In genomic region chr7:88316408-88316807, GRCm38 (mm10) we compare ENCODE assay signal across 17 mouse cellular contexts.
"Had no signal": no experiment of that assay in that cellular context is flagged by ENCODE, and none has a peak within 500 bp of the region (broad histone marks: within the 10 kb centered on the region; RNA-seq: fewer than 3 reads in every experiment).

No protein-coding gene starts in this region.

- H3K27ac ChIP-seq: neural tube, embryonic 12.5 days; neural tube, embryonic 13.5 days; neural tube, embryonic 15.5 days; stomach, embryonic 15.5 days; stomach, postnatal 0 days had no signal

- DNase-seq: retina, postnatal 1 day; right cerebral cortex, adult 18-20 months; right cerebral cortex, postnatal 14 days; right cerebral cortex, postnatal 25 days; right cerebral cortex, postnatal 4 days; spleen, adult 18-20 months; thymus, adult 18-20 months; thymus, adult 2 months; thymus, postnatal 14 days; thymus, postnatal 25 days; thymus, postnatal 36 days; thymus, postnatal 4 days had no signal

- H3K9ac ChIP-seq: neural tube, embryonic 12.5 days; neural tube, embryonic 13.5 days; neural tube, embryonic 15.5 days; stomach, embryonic 15.5 days had no signal

- H3K9me3 ChIP-seq: neural tube, embryonic 12.5 days; neural tube, embryonic 13.5 days; neural tube, embryonic 15.5 days; stomach, embryonic 15.5 days had no signal

- H3K27me3 ChIP-seq: neural tube, embryonic 12.5 days; neural tube, embryonic 13.5 days; neural tube, embryonic 15.5 days; stomach, embryonic 15.5 days had no signal

- H3K4me2 ChIP-seq: neural tube, embryonic 12.5 days; neural tube, embryonic 13.5 days; neural tube, embryonic 15.5 days; stomach, embryonic 15.5 days had no signal

- H3K36me3 ChIP-seq: neural tube, embryonic 12.5 days; neural tube, embryonic 13.5 days; neural tube, embryonic 15.5 days; stomach, embryonic 15.5 days had no signal

- H3K4me1 ChIP-seq: neural tube, embryonic 12.5 days; neural tube, embryonic 13.5 days had no signal

- H3K4me3 ChIP-seq: neural tube, embryonic 12.5 days; neural tube, embryonic 13.5 days; neural tube, embryonic 15.5 days; stomach, embryonic 15.5 days had no signal
